Mouse (Mus musculus) erythroblast, embryonic 14.5 days (primary cell): Measurements from ENCODE around the gene Fkbp2.

Experiments
- GATA1 ChIP-seq: IDR thresholded peaks from 2 replicates; pipeline ENCODE4 v1.6.1; 2012; ENCODE audit warnings: low read length, inconsistent platforms, mixed read lengths
- TAL1 ChIP-seq: IDR thresholded peaks from 3 replicates; pipeline ENCODE4 v1.6.1; 2012; ENCODE audit warnings: low read length, inconsistent platforms, mixed read lengths

GRCm38 (mm10) chr19:6937541-6938465, 42.5 kb downstream of the Fkbp2 start:
- TF ChIP-seq GATA1 = no peak
- no peak for TF ChIP-seq TAL1
